Mouse (Mus musculus): ENCODE data around the gene Ctrb1.

Gene Ctrb1

DNA sequence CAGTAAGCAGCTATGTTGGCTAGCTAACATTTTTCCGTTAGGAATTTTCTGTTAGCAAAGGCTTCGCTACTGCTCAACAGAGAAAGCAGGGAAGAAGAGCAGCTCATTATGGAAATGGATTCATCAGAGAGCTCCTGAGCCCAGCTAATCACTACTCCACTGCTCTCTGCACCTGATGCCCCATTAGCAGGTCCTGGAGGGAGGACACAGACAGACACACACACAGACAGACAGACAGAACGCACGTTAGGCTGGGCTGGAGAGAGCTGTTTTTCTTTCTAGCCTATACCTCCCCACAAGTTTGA is 26.6 kb upstream of the Ctrb1 start:
- DNase-seq (ENCODE audit: low read depth, low spot score): no peak

DNA sequence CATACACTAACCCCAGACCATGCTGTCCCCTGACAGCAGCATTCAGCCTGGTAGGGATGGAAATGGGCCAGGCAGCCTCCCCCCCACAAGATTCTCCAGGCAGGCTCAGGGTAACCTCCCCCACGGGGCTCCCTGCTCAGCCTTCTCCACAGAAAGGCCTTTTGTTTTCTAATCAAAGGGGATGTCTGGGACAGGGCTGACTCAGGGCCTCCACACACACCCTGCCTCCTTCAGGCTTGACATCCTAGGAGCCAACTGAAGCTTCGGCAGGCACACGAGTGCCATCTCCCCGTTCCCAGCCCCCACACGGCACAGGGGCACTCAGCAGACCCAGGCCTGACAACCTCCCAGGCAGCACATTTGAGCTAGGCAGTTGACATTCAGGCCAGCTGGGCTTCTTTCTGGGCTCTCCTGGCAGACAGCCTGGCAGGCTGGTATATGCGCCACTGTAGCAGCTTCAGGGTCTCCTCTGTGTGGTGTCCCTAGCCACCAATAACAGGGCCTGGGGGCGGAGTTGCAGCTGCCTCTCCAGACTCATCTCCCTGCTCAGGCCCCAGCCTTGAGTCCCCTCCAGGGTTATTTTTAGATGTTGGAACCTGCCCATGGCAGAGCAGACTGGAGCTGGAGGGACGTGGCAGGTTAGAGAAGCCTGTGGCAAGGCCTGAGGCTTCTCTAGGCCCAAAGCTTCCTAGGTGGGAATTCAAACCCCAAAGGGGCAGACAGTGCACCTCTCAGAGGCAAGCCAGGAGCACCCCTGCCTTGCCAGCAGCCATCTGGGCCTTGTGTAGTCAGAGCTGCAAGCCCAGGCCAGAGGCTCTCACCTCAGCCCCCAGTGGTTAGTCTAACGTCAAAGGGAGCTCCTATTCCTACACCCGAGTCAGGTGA is 26.0 kb upstream of the Ctrb1 start:
- no peak for DNase-seq (ENCODE audit: low read depth, low spot score)

DNA sequence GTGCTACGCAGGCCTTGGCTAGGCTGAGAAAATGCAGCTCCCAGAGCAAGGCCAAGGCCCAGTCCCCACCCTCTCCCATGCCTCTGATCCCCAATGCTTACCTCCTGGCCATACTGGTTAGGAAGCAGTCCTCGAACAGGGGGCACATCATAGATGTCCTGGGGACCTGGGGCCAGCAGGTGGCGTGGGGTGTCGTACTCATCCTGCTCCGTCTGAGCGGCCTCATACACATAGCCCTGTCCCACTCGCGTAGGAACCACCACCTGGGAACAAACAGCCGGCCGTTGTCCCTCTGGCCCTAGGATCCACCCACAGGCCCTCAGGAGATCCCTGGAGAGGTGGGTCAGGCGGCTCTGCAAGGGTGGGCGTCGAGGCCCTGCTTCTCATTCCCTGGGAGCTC is 24.7 kb upstream of the Ctrb1 start:
- peak; percentile 58 for DNase-seq (ENCODE audit: low read depth, low spot score)

DNA sequence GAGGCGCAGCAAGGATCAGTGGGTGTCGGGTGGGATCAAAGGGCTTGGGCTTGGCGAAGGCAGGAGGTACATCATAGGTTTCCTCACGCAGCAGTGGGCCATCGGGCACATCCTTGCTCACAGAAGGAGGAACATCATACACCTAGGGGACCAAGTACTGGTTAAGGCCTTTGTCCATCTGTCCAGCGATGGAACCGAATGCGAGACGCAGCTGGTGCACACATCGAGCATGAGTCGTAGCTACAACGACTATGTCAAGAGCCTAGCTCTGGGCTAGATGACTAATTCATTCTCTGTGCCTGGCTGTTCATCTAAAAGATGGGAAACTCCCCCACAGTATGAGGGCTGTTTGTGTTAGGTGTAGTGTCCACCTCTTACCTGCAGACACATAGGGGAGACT is 23.5 kb upstream of the Ctrb1 start:
- no peak for DNase-seq (ENCODE audit: low read depth, low spot score)

DNA sequence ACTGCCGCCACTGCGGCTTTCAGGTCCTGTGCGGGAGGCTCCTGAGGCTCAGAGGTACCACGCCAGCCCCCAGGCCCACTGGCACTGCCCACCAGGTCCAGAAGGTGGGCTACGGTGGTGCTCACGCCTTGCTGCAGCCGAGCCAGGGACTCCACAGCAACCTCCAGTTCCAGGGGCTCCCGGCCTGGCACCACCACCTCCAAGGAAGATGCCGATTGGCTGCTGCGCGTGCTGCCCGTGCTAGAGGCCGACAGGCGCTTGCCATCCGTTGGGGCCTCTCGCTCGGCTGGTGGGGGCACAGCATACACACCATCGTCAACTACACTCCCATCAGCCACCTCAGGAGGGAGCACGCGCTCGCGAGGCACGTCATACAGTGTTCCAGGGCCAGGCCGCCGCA is 23.0 kb upstream of the Ctrb1 start:
- no peak for DNase-seq (ENCODE audit: low read depth, low spot score)

DNA sequence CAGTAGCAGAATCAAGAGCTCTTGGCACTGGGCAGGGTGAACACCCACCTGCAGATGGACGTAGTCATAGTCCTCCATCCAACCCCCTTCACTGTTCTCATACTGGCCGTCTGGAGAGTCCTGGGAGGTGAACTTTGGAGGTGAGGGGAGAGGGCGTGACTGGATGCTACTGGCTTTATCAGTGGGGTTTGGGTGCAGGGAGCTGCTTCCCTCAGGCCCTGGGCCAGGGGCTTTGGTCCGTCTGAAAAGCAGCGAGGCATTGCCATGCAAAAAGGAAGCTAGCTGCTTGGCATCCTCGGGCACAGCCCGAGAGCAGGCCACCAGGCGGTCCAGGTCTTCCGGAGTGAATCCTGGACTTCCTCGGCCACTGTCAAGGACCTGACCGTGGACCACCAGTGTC is 22.5 kb upstream of the Ctrb1 start:
- DNase-seq (ENCODE audit: low read depth, low spot score): no peak

DNA sequence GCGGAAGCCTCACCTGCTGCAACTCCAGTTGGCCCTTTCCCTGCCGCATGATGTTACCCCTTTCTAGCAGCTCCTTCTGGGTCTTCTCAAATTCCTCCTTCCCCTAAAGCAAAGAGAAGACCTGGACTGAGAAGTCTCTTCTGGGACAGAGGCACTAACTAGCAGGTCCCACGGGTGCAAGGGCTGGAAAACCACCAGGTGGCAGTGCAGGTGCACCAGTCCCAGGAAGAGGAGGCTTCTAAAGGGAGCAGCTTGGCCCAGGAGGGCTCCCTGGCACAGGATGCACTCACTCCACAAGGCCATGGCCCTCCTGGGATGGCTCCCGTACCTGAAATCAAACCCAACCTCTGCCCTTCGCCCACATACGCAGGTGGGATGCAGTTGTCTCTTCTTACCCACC is 21.8 kb upstream of the Ctrb1 start:
- peak; percentile 77 for DNase-seq (ENCODE audit: low read depth, low spot score)

DNA sequence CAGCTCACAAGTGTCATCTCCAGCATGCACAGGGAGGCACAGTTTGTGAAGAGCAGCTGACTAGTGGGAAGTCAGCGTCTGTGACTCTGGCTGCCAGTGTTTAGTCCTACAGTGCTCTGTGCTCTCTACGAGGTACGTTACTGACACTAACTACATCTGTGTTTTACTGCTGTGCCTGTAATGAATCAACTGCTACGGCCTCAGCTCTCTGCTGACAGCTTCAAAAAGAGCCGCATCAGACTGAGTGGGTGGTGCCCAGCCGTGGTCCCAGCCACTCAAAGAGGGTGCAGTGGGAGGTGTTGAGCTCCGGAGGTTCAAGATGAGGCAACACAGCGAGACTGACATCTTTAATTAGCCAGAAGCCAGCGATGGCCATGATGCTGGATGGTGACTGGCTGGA is 21.3 kb upstream of the Ctrb1 start:
- no peak for DNase-seq (ENCODE audit: low read depth, low spot score)

DNA sequence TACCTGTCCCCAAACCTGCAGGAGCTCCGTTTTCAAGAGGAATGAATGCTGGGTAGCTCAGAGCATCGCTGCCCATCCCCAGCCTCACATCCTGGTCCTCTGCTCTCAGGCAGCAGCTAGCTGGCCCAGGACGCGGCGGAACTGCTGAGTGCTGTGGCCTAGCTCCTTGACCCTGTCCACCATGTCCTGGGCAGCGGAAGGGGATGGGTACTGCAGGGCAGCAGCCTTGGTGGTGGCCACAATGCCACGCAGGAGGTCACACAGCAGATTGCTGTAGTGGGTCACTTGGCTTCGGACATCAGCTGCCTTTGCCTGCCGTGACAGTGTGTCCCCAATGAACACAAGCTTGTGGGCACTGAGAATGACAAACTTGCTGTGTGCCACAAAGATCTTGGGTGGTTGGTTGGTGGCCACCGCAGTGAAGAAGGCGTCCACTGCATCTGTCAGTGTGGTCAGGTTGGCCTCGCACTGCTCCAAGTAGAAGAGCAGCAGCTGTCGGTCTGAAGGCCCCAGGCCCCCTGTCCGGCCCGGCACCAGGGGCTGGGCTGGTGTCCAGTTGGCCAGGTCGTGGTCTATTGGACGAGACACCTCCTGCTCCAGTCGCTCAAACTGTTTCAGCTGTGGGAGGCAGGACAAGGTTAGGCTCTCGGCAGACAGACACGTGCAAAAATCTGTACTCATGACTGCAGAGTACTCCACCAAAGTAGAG is 20.1 kb upstream of the Ctrb1 start:
- no peak for DNase-seq (ENCODE audit: low read depth, low spot score)

DNA sequence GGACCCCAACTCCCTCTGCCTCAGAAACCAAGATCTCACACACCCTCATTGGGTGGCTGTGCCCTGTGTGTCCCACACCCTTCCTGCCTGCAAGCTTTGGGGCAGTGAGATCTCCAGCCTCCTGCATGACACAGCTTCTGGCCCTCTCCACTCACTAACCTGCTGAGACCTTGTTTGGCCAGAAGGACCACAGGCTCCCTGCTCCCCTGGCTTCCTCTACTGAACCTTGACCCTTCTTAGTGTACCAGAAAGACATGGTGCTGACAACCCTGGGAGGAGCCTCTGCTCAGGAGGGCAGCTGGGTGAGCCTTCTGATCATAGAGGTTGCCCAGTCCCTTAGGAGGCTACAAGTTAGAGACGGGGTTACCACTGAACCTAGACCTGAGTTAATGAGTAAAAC is 18.4 kb upstream of the Ctrb1 start:
- no peak for DNase-seq (ENCODE audit: low read depth, low spot score)

DNA sequence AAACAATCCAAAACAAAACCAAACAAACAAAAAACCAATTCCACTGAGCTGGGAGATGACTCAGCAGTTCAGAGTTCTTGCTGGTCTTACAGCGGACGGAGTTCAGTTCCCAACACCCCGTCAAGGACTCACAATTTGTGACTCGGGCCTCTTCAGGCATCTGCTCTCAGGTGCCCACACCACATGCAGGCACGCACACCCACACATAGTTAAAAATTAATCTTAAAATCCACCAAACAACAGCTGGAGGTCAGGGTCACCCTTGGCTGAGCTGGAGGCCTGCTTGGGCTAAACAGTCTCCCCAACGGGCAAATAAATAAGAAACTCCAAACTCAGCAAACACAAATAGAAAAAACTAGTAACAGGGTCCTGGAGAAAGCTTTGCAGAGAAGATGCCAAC is 17.5 kb upstream of the Ctrb1 start:
- DNase-seq (ENCODE audit: low read depth, low spot score): no peak

DNA sequence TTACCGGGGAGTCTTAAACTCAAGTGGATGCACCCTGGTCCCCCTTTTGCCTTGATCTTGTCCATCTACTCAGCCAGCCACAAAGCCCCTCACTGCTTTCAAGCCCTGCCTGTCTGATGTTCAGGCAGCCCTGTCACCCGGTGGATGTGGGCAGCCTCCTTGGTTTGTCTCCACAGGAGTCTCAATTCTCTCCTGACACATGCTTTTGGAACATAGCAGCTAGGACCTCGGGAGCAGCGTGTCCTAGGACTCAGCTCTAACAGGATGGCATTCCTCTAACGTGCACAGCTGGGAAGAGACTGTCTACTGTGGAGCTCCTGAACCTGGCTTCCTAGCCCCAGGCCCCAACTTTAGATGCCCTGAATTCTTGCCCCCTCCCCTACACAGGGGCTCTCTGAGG is 14.9 kb upstream of the Ctrb1 start:
- DNase-seq (ENCODE audit: low read depth, low spot score): no peak

DNA sequence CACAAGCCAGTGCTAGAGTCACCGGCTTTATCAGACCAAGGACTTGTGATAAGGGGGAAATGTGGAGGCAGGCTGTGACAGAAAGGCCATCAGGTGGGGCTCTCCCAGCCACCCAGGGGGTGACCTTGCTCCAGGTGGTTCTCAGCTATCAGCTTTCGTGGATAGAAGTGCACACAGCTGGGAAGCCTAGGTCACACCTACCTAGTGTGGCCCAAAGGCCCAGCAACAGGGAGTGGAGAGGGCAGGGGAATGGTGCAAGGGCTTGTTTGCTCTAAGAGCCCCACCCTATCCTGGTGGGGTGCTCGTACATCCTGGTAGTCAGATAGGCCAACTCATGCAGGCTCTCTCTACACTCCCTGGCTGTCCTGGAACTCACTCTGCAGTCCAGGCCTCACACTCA is 14.4 kb upstream of the Ctrb1 start:
- DNase-seq (ENCODE audit: low read depth, low spot score): no peak

DNA sequence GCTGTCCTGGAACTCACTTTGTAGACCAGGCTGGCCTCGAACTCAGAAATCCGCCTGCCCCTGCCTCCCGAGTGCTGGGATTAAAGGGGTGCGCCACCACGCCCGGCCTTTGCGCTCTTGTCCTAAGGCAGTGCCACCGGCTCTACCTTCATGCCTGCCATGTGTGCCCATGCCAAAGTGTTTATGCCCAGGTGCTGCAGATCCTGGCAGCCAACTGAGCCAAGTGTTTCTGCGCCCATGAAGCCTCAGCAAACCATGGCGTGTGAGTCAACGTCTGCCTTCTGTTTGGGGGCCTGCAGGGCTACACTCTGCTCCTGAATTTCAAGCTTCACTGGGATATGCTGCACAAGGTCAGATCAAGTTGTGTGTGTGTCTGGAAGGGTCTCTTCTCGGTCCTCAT is 13.8 kb upstream of the Ctrb1 start:
- DNase-seq (ENCODE audit: low read depth, low spot score): no peak

DNA sequence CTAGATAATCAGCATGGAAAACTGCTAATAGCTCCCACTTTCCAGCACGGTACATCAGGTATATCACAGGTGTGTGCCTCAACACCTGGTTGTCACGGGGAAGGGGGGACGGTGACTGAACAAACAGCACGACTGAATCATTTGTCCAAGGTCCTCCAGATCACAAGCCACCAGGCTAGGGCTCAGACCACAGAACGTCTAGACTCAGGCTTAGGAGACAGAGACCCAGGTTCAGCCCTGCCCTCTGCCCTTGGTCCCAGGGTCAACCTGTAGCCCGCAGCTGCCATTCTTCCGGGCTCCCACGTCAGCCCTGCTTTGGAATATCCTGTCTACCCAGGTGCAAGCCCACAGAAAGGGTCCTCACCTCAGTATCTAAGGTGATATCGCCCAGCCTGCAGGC is 10.6 kb upstream of the Ctrb1 start:
- DNase-seq (ENCODE audit: low read depth, low spot score): no peak

DNA sequence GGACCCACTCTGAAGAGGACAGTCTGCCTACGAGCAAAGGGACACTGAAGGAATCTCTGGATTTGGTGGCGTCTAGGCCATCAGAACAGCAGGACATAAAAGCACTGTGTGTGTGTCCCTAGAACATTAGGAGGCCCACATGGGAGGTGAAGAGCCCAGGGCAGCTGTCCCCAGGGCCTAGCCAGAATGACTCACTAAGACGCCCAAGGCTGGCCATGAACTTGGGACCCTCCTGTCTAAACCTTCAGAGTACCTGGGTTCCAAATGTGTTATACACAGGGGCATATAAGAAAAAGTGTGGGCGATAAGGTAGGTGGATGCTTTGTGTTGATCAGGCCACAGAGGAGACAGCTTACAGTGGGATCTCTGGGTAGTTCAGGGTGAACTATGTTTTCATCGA is 9.9 kb upstream of the Ctrb1 start:
- no peak for DNase-seq (ENCODE audit: low read depth, low spot score)

DNA sequence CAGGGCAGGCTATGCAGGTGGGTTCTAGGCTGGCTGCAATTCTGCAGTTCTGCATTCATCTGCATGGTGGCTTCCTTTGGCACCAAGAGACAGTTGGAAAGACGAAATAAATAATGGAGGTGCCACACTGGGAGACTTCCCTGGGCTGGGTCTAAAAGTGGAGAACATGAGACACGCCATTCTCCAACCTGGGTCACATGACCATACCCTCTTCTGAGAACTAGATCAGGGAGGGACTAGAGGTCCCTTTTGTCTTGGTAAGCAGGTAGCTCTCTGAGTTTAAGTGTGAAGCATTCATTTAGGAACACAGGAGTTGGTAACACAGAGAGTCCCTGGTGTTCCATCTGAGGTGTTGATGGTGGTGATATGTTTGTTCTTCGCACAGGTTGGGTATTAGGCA is 9.4 kb upstream of the Ctrb1 start:
- DNase-seq (ENCODE audit: low read depth, low spot score): no peak

DNA sequence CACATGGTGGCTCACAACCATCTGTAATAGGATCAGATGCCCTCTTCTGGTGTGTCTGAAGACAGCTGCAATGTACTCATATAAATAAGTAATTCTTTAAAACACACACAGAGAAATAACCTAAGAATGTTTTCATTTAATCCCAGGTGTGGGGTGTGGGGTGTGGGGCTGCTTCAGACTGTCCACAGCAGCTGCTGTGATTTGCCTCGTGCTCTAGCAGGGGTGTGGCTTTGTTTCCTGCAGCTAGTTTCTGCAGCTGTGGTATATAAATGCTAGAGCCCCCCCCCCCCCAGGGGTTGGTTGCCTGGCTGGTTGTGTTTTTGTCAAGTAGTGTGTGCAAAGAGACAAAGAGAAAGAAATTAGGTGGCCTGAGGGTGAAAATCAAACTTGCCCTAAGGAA is 8.2 kb upstream of the Ctrb1 start:
- no peak for DNase-seq (ENCODE audit: low read depth, low spot score)

DNA sequence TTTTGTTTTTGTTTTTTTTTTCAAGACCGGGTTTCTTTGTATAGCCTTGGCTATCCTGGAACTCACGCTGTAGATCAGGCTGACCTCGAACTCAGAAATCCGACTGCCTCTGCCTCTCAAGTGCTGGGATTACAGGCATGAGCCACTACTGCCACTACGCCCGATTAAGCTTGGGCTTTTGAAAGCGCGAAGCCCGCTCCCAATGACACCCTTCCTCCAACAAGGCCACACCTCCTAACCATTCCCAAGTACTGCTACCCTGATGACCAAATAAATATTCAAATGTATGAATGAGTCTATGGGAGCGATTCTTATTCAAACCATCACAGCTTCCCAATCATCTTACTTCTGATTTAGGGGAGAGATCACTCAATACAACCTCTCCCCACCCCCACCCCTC is 6.8 kb upstream of the Ctrb1 start:
- DNase-seq (ENCODE audit: low read depth, low spot score): peak; percentile 59

DNA sequence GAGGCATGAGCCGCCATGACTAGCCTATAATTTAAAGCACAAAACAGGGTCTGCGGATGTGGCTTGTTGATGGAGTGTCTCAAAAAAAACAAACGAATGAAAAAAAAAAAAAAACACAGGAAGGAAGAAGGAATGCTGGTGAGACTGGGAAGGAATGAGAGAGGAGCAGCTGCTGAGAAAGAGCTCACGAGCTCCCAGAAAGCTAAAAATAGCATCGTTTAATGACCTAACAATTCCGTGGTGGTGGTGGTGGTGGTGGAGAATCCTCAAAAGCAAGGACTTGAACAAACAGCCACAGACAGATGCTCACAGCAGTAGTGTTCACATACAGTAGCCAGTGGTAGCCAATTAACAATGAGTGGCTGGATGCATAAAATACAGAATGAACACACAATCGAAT is 4.6 kb upstream of the Ctrb1 start:
- no peak for DNase-seq (ENCODE audit: low read depth, low spot score)

DNA sequence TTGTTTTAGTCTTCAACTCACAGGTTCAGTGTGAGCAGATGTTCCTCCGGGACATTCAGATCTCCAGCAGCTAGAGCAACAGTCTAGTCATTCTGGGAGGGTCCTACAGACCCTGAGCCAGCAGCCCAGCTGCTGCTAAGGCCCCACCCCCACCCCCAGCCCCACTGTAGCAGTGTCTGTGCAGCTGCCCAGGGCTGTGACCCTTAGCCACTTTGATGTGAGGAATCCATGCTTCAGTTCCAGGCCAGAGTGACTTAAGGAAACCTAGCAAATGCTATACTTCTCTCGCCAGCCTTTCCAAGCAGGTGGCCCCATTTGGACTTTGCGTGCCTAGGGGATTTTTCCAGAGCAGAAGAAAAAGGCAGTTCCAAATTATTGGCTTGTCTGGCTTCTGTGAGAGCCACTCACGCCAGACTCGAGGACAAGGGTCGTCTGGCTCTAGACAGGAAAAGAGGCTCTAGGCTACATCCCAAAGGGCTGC is 2.5 kb upstream of the Ctrb1 start:
- no peak for DNase-seq (ENCODE audit: low read depth, low spot score)

DNA sequence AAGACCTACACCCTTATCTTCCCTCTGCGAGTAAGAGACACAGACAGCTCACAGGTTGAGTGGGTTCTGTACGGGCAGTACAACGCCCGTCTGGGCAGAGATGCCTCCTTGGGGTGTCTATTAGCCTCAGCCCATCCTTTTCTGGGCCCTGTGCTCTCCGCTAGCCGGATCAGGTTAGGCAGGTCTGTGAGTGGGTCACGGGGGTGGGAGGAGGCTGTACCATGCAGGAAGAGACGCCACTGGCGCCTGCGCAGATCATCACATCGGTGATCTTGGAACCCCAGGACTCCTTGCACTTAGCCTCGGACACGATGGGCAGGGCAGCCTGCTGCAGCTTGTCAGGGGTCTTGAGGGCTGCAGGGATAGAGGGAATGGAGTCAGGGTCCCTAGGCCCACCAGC is 3.9 kb downstream of the Ctrb1 start:
- DNase-seq (ENCODE audit: low read depth, low spot score): peak; percentile 32

DNA sequence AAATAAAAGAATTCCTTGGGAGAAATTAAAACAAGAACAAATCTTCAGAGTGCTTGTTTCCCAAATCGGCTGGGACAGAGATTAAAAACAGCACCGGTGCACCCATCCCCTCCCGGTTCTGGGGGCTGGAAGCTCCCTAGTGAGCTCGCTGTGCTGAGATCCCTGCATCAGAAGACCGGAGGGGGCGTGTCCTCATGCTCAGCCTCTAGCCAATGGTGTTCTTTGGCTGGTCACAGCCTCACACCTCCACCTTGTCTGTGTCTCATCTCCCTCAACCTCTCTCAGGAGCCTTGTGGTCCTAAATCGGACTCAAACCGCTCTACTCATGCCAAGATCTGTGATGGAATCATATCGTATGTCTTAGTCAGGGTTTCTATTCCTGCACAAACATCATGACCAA is 8.3 kb downstream of the Ctrb1 start:
- DNase-seq (ENCODE audit: low read depth, low spot score): peak; percentile 80
